Mouse (Mus musculus) hindbrain, embryonic 13.5 days (tissue): ENCODE results near the gene Gpsm3. TPM values are rescaled to one million over a fixed set of nuclear protein-coding genes. Genes with fewer than 3 reads are reported as not detected.

Source experiments
- ATAC-seq: fragments of 200-750 bp; cut with Nextera tagmentation; 2 replicates; pipeline ENCODE4 v1.8.0; 2017; ENCODE audit warnings: moderate TSS enrichment; ENCODE audit not compliant: low FRiP score
- H3K27ac ChIP-seq: fragments of 300-500 bp; sonication (generic); 2 replicates; pipeline ENCODE4 v1.5.1; 2015; ENCODE audit warnings: inconsistent platforms, mild to moderate bottlenecking, moderate library complexity
- H3K27me3 ChIP-seq: fragments of 300-500 bp; sonication (generic); 2 replicates; pipeline ENCODE4 v1.6.1; 2015; ENCODE audit warnings: mild to moderate bottlenecking, inconsistent platforms
- H3K36me3 ChIP-seq: fragments of 300-500 bp; sonication (generic); 2 replicates; pipeline ENCODE4 v1.6.1; 2015; ENCODE audit warnings: mild to moderate bottlenecking, inconsistent platforms
- H3K4me1 ChIP-seq: fragments of 300-500 bp; sonication (generic); replicated peaks from 2 replicates; pipeline ENCODE4 v1.6.1; 2015; ENCODE audit warnings: inconsistent platforms
- H3K4me2 ChIP-seq: fragments of 300-500 bp; sonication (generic); 2 replicates; pipeline ENCODE4 v1.6.1; 2015; ENCODE audit warnings: inconsistent platforms, mild to moderate bottlenecking, moderate library complexity
- H3K4me3 ChIP-seq: fragments of 300-500 bp; sonication (generic); 2 replicates; pipeline ENCODE4 v1.5.1; 2015; ENCODE audit warnings: mild to moderate bottlenecking, inconsistent platforms
- H3K9ac ChIP-seq: fragments of 300-500 bp; sonication (generic); 2 replicates; pipeline ENCODE4 v1.6.1; 2015; ENCODE audit warnings: mild to moderate bottlenecking, inconsistent platforms
- H3K9me3 ChIP-seq: fragments of 300-500 bp; sonication (generic); 2 replicates; pipeline ENCODE4 v1.6.1; 2016; ENCODE audit warnings: inconsistent platforms
- WGBS: fragments of 180-500 bp; shearing (Covaris S2); methylation state at CpG from one replicate; pipeline ENCODE4 v1.1.7; 2015; 5-methylcytosine and 5-hydroxymethylcytosine counted together
- polyA plus RNA-seq: library from polyadenylated mRNA; unstranded; fragments of >200 nt; fragmentation: Nextera tagmentation; extraction: Ambion mirVana; gene quantifications from 2 replicates; pipeline ENCODE4 v1.2.1, GENCODE M21; 2015

Gene Gpsm3
- polyA plus RNA-seq, 1 experiment from 2014 or later: 3.2 TPM

DNA sequence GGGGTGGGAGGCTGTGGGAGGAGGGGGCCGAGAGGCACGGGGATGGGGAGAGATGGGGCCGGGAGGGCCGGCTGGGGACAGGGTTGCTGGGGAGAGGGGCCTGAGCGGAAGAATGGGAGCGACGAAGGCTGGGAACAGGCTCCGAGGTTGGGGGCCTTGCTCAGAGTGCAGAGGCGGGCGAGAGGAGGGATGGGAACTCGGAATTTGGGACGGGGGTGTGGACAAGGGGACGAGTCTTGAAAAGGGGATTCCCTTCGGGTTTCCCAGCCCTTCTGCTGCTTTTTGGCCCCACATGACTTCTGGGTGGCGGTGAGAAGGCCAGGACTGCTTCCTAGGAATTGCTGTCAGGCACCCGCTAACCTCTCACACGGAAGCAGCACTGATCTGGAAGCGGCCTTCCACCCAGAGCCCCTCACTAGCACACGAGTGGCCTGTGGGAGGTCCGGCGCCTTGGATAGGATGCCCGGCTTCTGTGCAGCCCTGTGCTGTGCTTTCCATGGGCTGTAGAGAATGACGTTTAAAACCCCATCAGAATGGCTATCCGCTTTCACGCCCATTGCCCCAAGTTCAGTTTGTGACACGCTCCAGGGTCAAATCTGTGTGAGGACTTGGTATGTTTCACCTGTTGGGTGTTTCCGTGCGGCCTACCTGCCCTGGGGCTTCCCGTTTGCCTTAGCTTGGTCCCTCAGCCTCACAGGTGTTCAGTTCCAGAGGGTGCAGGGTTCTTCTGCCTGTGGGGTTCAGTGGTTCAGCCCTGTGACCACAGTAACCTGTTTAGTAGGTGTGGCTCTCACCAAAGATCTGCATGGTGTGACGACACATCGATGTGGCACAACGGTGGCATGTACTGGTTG lies 16.8 kb downstream of the Gpsm3 start:
- Histone ChIP-seq H3K9me3 (no peaks in the 10 kb centered on the region), H3K36me3 (peaks cover 22% of the 10 kb centered on the region), H3K9ac (peak overlapping the region; percentile 99), H3K4me1 (peaks cover 59% of the 10 kb centered on the region), H3K4me3 (peak overlapping the region; percentile 92), H3K4me2 (peak overlapping the region; percentile 99), H3K27ac (peak overlapping the region; percentile 94), H3K27me3 (no peaks in the 10 kb centered on the region)
- ATAC-seq: no peak
- 17% methylated on average over 31 of the region's 32 CpGs for WGBS

DNA sequence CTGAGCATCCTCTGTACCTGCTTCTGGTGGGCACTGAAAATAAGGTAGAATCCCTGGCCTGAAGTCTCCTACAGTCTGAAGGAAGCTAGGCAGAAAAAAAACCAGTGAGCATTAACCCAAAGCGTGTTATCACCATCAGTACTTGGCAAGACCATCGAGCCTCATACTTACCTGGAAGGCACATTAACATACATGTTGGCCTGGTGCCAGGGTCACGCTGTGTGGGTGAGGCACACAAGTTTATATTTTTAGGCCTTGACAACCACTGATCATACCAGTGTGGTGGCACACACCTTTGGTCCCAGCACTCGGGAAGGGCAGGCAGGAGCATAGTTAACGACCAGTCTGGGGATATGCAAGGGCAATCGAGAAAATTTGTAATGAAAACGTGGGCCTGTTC lies 18.4 kb downstream of the Gpsm3 start:
- Histone ChIP-seq H3K4me1 (peaks cover 45% of the 10 kb centered on the region), H3K27me3 (no peaks in the 10 kb centered on the region), H3K36me3 (peaks cover 32% of the 10 kb centered on the region), H3K4me3 (peak overlapping the region; percentile 92; the same call in 1 of the 2 replicates), H3K27ac (no peak overlapping the region), H3K9ac (peak overlapping the region; percentile 56; the same call in 1 of the 2 replicates), H3K9me3 (no peaks in the 10 kb centered on the region), H3K4me2 (no peak overlapping the region)
- 91% methylated on average over 7 of the region's 7 CpGs for WGBS
- no peak for ATAC-seq

DNA sequence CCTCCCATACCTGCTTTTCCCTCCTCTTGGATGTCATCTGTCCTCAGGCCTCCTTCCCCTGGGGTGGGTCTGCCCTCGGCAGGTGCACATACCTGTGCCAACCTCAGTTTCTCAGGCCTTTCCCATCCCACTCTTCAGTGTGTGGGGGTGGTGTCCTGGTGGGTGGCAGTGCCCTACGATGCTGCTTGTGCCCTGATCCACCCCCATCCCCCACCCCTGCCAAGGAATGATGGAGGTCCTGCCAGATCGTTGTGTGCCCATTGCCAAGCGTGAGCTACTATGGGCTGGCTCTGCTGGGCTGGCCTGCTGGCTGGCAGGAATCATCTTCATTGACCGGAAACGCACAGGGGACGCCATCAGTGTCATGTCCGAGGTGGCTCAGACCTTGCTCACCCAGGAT lies 21.4 kb downstream of the Gpsm3 start:
- ATAC-seq: no peak
- Histone ChIP-seq H3K9ac (0 out of 2 replicates have a peak overlapping the region, but pooled peaks have one; percentile 13), H3K4me1 (peaks cover 33% of the 10 kb centered on the region), H3K4me3 (no peak overlapping the region), H3K27me3 (no peaks in the 10 kb centered on the region), H3K4me2 (no peak overlapping the region), H3K36me3 (peaks cover 63% of the 10 kb centered on the region), H3K9me3 (no peaks in the 10 kb centered on the region), H3K27ac (no peak overlapping the region)
- WGBS: 88% methylated on average over 8 of the region's 8 CpGs

DNA sequence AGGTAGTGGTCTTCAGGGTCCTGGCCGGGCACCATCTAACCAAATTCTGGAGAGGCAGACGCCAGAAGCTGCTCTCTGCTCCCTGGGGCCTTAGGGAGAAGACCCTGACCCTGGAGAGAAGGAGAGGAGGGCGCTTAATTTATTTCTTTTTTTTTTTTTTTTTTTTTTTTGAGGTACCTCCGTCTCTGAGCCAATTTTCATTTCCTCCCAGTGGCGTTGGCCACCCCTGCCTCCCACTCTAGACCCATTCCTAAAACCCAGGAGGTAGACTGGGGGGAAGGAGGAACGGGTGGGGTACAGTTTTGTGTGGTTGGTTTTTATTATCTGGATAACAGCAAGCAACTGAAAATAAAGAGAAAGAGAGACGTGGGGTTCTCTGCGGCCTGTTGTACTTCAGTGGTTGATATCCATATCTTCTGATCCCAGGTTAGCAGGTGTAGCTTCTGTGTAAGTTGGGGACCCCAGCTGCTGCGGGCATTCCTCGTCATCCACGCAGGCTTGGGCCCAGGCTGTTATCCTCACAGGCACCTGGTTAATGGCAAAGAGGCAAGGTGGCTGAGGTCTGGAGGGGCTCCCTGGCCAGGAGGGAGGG lies 23.5 kb downstream of the Gpsm3 start:
- no peak overlapping the region for H3K27ac ChIP-seq
- H3K36me3 ChIP-seq: peaks cover 76% of the 10 kb centered on the region
- no peaks in the 10 kb centered on the region for H3K27me3 ChIP-seq
- WGBS: 91% methylated on average over 10 of the region's 11 CpGs
- peaks cover 14% of the 10 kb centered on the region for H3K4me1 ChIP-seq
- no peak overlapping the region for H3K9ac ChIP-seq
- no peak overlapping the region for H3K4me2 ChIP-seq
- no peak for ATAC-seq
- H3K4me3 ChIP-seq: no peak overlapping the region
- no peaks in the 10 kb centered on the region for H3K9me3 ChIP-seq

DNA sequence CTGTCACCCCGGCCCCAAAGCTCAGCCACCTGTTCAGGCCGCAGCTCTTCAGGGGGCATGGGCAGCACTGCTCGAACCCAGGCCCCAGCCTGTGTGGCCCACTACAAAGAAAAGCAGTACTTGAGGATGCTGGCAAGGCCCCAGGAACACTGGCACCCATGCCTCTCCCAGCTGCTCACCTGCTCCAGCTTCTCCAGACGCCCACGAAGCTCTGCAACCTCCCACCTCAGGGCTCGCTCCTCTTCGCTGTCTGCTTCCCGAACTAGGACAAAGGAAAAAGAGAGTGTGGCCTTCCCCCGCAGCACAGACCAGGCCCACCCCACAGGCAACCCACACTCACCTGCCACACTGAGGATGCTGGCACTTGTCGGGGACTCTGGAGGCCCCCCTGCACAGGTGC lies 24.2 kb downstream of the Gpsm3 start:
- Histone ChIP-seq H3K36me3 (peaks cover 76% of the 10 kb centered on the region), H3K4me1 (peaks cover 7% of the 10 kb centered on the region), H3K27me3 (no peaks in the 10 kb centered on the region), H3K9me3 (no peaks in the 10 kb centered on the region), H3K4me2 (no peak overlapping the region), H3K27ac (no peak overlapping the region), H3K4me3 (no peak overlapping the region), H3K9ac (no peak overlapping the region)
- 85% methylated on average over 10 of the region's 10 CpGs for WGBS
- ATAC-seq: no peak

DNA sequence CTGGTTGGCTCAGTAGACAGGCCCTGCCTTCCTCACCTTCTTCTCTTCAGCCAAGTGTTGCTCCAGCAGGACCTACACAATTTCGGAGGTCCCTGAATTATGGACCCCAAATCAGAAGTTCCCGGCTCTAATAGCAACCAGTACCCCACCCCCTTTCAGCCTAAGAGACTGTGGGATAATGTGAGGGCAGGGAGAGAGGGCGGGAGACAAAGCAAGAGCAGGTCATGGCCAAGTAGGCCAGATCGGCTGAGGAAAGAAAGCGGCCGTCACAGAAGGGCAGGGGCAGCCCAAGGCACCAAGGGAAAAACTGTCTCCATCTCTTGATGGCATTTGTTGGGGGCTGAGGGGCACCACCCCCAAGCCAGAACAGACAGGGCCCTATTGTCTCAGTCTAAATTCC lies 26.3 kb downstream of the Gpsm3 start, which contains the start of gene Egfl8:
TSS of gene Egfl8 (minus strand) at position 101 of the 400 bp plus-strand sequence.
- H3K4me3 ChIP-seq: no peak within 1 kb of the TSS
- H3K27ac ChIP-seq: peak within 1 kb of the TSS; percentile 41; the same call in 1 of the 2 replicates
- H3K4me2 ChIP-seq: peak within 1 kb of the TSS; percentile 13; the same call in 1 of the 2 replicates

DNA sequence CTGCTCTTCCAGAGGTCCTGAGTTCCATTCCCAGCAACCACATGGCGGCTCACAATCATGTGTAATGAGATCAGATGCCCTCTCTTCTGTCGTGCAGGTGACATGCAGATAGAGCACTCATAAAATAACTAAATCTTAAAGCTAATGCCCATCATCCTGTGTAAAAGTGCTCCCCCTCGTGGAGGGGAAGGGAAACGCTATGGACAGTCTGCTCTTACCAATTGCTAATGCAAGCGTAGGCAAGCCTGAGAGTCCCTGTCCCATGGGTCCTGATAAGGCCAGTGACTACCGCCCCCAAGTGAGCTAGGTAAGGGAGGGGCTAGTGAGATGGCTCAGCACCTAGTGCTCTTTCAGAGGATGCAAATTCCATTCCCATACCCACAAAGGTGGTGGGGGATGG lies 29.4 kb downstream of the Gpsm3 start:
- no peaks in the 10 kb centered on the region for H3K9me3 ChIP-seq
- no peak overlapping the region for H3K4me2 ChIP-seq
- no peak overlapping the region for H3K9ac ChIP-seq
- H3K4me3 ChIP-seq: no peak overlapping the region
- no peaks in the 10 kb centered on the region for H3K4me1 ChIP-seq
- peaks cover 75% of the 10 kb centered on the region for H3K36me3 ChIP-seq
- H3K27ac ChIP-seq: no peak overlapping the region
- WGBS: 12% methylated on average over 6 of the region's 6 CpGs
- no peaks in the 10 kb centered on the region for H3K27me3 ChIP-seq
- ATAC-seq: no peak

More for the DNA sequence above, 26.3 kb downstream of the Gpsm3 start, which contains the start of gene Egfl8:
- WGBS: 54% methylated on average over 6 of the region's 6 CpGs
- ATAC-seq: no peak
- no peaks in the 10 kb centered on the region for H3K4me1 ChIP-seq
- H3K9me3 ChIP-seq: no peaks in the 10 kb centered on the region
- peaks cover 77% of the 10 kb centered on the region for H3K36me3 ChIP-seq
- no peaks in the 10 kb centered on the region for H3K27me3 ChIP-seq
- H3K9ac ChIP-seq: peak within 1 kb of the TSS; percentile 11; the same call in 1 of the 2 replicates

DNA sequence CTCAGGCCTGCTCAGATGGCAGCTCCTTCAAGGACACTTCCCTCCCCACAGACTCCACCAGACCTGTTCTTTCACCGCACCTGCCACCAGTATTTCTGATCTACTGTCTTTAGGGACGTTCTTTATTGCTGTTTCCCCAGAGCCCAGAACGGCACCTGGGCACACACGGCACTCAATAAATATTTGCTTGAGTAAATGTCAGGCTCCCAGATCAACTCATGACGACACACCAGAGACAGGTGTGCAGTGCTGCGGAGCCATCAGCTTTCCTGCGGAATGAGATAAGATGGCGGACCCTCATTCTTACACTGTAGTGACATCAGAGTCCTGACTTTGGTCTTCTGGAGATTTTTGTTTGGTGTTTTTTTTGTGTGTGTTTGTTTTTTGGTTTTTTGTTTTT lies 31.4 kb downstream of the Gpsm3 start:
- H3K27ac ChIP-seq: no peak overlapping the region
- H3K9me3 ChIP-seq: no peaks in the 10 kb centered on the region
- no peak overlapping the region for H3K9ac ChIP-seq
- no peak for ATAC-seq
- WGBS: 93% methylated on average over 8 of the region's 8 CpGs
- no peak overlapping the region for H3K4me3 ChIP-seq
- H3K27me3 ChIP-seq: no peaks in the 10 kb centered on the region
- peaks cover 4% of the 10 kb centered on the region for H3K4me1 ChIP-seq
- H3K4me2 ChIP-seq: no peak overlapping the region
- peaks cover 57% of the 10 kb centered on the region for H3K36me3 ChIP-seq

DNA sequence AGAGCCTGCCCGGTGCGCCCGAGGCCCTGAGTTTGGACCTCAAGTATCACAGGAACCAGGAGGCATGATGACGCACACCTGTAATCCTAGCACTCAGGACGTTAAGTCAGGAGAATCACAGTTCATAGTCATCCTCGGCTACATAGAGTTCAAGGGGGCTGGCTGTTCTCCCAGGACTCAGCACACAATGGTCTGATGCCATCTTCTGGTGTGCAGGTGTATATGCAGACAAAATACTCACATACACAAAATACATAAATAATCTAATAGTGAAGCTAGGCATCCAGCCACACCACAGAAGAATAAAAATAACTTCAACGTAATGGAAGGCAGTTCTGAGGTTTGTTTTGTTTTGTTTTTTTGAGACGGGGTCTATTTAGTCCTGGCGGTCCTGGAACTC lies 33.6 kb downstream of the Gpsm3 start:
- Histone ChIP-seq H3K4me2 (no peak overlapping the region), H3K9ac (no peak overlapping the region), H3K4me1 (peaks cover 19% of the 10 kb centered on the region), H3K27me3 (no peaks in the 10 kb centered on the region), H3K4me3 (no peak overlapping the region), H3K27ac (no peak overlapping the region), H3K9me3 (no peaks in the 10 kb centered on the region), H3K36me3 (peaks cover 44% of the 10 kb centered on the region)
- WGBS: 90% methylated on average over 9 of the region's 9 CpGs
- ATAC-seq: no peak

DNA sequence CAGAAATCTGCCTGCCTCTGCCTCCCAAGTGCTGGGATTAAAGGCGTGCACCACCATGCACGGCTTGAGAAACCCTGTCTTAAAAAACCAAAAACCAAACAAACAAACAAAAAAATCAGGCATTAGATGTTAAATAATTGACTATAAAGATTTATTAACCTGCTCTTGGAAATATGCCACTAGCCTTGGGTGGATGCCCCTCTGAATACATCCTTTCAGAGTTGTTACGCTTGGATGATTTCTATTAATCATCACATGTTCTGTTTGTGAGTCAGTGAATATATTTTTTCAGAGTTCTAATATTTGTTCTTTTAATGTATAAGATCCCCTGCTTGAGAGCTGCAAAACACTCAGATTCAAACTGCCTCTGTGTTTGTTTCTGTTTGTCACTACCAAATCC lies 35.4 kb downstream of the Gpsm3 start:
- no peak overlapping the region for H3K9ac ChIP-seq
- no peaks in the 10 kb centered on the region for H3K9me3 ChIP-seq
- peaks cover 35% of the 10 kb centered on the region for H3K36me3 ChIP-seq
- no peak overlapping the region for H3K4me3 ChIP-seq
- ATAC-seq: no peak
- no peak overlapping the region for H3K4me2 ChIP-seq
- H3K27me3 ChIP-seq: peaks cover 5% of the 10 kb centered on the region
- no peak overlapping the region for H3K27ac ChIP-seq
- 98% methylated on average over 3 of the region's 3 CpGs for WGBS
- peaks cover 37% of the 10 kb centered on the region for H3K4me1 ChIP-seq

DNA sequence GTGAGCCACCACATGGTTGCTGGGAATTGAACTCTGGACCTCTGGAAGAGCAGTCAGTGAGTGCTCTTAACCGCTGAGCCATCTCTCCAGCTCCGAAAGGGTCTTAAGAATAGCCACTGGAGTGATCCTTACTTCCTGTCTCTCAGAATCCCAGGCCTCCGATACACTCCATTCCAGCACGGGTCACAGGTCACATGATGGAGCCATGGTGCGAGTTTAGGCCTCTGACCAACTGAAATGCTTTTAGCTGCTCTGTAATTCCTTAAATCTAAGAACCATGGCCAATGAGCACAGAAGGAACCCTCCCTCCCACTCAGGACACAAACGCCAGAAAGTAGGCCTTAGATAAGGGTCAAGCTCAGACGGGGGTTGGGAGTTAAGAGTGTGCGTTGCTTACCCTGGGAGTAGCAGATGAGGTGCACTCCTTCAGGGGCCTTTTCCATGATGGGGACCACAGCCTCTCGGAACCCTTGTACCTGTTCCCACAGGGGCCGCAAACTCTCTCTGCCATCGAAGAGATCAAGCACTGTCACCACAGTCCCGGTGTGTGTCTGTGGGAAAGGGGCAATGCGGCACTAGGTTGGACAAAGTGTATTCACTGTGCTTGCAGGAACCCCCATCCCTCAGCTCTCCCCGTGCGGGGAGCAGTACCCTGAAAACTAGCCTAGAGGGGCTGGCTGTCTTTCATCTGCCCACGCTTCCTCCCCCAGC lies 36.6 kb downstream of the Gpsm3 start:
- Histone ChIP-seq H3K4me3 (peak overlapping the region; percentile 73), H3K27ac (peak overlapping the region; percentile 93), H3K27me3 (peaks cover 17% of the 10 kb centered on the region), H3K9me3 (no peaks in the 10 kb centered on the region), H3K36me3 (peaks cover 28% of the 10 kb centered on the region), H3K4me2 (peak overlapping the region; percentile 91), H3K4me1 (peaks cover 49% of the 10 kb centered on the region), H3K9ac (peak overlapping the region; percentile 83)
- WGBS: 53% methylated on average over 16 of the region's 16 CpGs
- no peak for ATAC-seq

DNA sequence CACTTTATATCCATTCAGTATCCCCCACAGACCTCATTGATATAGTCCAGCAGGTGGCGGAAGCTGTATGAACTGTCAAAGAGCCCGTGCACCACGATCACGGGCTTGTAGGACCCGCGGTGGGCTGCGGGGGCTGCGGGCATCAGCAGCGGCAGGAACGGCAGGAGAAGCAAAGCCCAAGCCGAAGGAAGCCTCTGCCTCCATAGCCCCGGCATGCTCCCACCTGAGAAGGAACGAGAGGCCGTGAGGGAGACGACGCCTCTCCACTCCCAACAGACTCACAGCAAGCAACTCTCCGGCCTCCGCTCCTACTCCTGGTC lies 37.1 kb downstream of the Gpsm3 start:
- Histone ChIP-seq H3K4me3 (peak overlapping the region; percentile 73), H3K9ac (peak overlapping the region; percentile 83), H3K27me3 (peaks cover 22% of the 10 kb centered on the region), H3K36me3 (peaks cover 22% of the 10 kb centered on the region), H3K4me2 (peak overlapping the region; percentile 91), H3K9me3 (no peaks in the 10 kb centered on the region), H3K4me1 (peaks cover 54% of the 10 kb centered on the region), H3K27ac (peak overlapping the region; percentile 93)
- WGBS: 0% methylated on average over 18 of the region's 18 CpGs
- peak; percentile 43 for ATAC-seq
